Mouse (Mus musculus): ENCODE measurements around the gene Tns4. TPM values are rescaled to one million over a fixed set of nuclear protein-coding genes. Genes with fewer than 3 reads are reported as not detected.

Tns4 gene
- total RNA-seq, 1 experiment from 2014 or later, result not detected

- ATAC-seq (replicated peaks in 1 of 2; ENCODE audit: insufficient read depth in 1 of 2, low FRiP score in 2 of 2, low TSS enrichment in 1 of 2, low read depth in 1 of 2, poor library complexity in 2 of 2, severe bottlenecking in 2 of 2), result no peak
These were observed 11.1 kb upstream of the Tns4 start for GRCm38 (mm10) chr11:99100215-99100614.

DNA sequence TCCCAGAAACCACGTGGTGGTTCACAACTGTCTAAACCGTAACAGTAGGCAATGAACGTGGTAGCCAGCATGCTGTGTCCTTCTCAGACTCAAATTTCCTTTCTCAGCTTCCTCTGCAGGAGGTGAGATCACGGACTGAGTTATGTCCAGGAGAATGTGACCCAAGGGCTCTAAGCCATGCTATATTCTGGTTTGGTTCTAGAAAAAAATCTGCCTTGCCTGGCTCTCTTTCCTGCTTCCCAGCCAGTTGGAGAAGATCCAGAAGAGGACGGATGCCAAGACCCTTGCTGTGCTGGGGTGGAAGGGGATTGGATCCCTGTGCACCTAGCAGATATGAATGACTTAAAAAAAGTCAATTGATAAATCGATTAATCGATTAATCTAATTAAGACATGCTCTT, 10.4 kb upstream of the Tns4 start:
- no peak for ATAC-seq (replicated peaks in 1 of 2; ENCODE audit: insufficient read depth in 1 of 2, low FRiP score in 2 of 2, low TSS enrichment in 1 of 2, low read depth in 1 of 2, poor library complexity in 2 of 2, severe bottlenecking in 2 of 2)

DNA sequence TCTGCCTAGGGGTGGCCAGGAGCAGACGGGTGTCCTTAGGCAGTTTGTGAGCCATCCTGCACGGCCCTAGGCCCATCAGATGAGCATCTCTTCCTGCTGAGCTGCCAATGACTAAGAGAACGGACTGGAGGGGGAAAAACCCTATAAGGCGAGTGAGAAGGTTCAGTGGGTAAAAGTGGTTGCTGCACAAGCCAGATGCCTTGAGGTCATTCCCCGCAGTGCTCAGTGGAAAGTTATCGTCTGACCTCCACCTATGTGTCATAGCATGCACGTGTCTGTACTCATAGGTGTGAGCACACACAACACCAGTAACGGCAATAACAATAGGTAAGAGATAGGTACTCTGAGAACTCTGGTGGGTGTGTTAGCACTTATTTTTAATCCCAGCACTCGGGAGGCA, 9.8 kb upstream of the Tns4 start:
- no peak for ATAC-seq (replicated peaks in 1 of 2; ENCODE audit: insufficient read depth in 1 of 2, low FRiP score in 2 of 2, low TSS enrichment in 1 of 2, low read depth in 1 of 2, poor library complexity in 2 of 2, severe bottlenecking in 2 of 2)

- no peak for ATAC-seq (replicated peaks in 1 of 2; ENCODE audit: insufficient read depth in 1 of 2, low FRiP score in 2 of 2, low TSS enrichment in 1 of 2, low read depth in 1 of 2, poor library complexity in 2 of 2, severe bottlenecking in 2 of 2)
These were observed 8.1 kb upstream of the Tns4 start for GRCm38 (mm10) chr11:99096996-99097774.

GRCm38 (mm10) chr11:99096417-99096816, 7.3 kb upstream of the Tns4 start:
- no peak for ATAC-seq (replicated peaks in 1 of 2; ENCODE audit: insufficient read depth in 1 of 2, low FRiP score in 2 of 2, low TSS enrichment in 1 of 2, low read depth in 1 of 2, poor library complexity in 2 of 2, severe bottlenecking in 2 of 2)

GRCm38 (mm10) chr11:99095759-99096158, 6.7 kb upstream of the Tns4 start:
- ATAC-seq (replicated peaks in 1 of 2; ENCODE audit: insufficient read depth in 1 of 2, low FRiP score in 2 of 2, low TSS enrichment in 1 of 2, low read depth in 1 of 2, poor library complexity in 2 of 2, severe bottlenecking in 2 of 2), result no peak

- no peak for ATAC-seq (replicated peaks in 1 of 2; ENCODE audit: insufficient read depth in 1 of 2, low FRiP score in 2 of 2, low TSS enrichment in 1 of 2, low read depth in 1 of 2, poor library complexity in 2 of 2, severe bottlenecking in 2 of 2)
These were observed 6.0 kb upstream of the Tns4 start for GRCm38 (mm10) chr11:99094911-99095676.

- ATAC-seq (replicated peaks in 1 of 2; ENCODE audit: insufficient read depth in 1 of 2, low FRiP score in 2 of 2, low TSS enrichment in 1 of 2, low read depth in 1 of 2, poor library complexity in 2 of 2, severe bottlenecking in 2 of 2), result no peak
These were observed 4.6 kb upstream of the Tns4 start for GRCm38 (mm10) chr11:99093740-99094139.

DNA sequence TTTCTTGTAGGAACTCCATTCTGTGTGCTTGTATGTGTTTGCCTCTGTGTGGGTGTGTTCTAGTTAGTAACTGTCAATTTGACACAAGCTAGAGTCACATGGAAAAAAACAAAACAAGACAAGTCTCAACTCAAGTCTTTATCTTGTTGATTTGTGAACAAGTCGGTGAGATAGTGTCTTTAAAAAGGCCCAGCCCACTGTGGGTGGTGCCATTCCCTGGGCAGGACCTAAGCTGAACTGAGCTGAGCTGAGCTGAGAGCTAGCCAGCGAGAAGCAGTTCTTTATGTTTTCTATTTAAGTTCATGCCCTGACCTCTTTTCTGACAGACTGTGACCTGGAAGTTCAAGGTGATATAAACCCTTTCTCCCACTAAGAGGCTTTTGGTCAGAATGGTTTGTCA, 2.6 kb upstream of the Tns4 start:
- ATAC-seq (replicated peaks in 1 of 2; ENCODE audit: insufficient read depth in 1 of 2, low FRiP score in 2 of 2, low TSS enrichment in 1 of 2, low read depth in 1 of 2, poor library complexity in 2 of 2, severe bottlenecking in 2 of 2), result no peak

DNA sequence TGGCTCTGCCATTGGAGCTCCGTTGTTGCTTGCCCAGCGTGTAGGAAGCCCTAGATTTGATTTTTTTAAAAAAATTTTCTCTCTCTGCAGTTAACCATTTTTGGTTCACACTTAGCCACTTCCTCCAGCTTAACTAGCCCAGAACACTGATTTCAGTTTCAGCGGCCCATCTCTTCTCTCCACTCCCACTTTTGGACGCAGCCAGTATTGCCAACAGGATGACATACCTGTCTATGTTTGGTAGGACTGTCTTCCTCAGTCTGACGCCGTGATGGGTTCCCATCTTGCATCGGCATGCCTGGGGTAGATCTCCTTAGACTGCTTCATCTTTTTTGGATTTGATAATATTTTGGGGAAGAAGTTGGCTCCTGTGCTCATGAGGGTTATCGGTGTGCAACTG, 1.3 kb upstream of the Tns4 start:
- no peak for ATAC-seq (replicated peaks in 1 of 2; ENCODE audit: insufficient read depth in 1 of 2, low FRiP score in 2 of 2, low TSS enrichment in 1 of 2, low read depth in 1 of 2, poor library complexity in 2 of 2, severe bottlenecking in 2 of 2)

- no peak for ATAC-seq (replicated peaks in 1 of 2; ENCODE audit: insufficient read depth in 1 of 2, low FRiP score in 2 of 2, low TSS enrichment in 1 of 2, low read depth in 1 of 2, poor library complexity in 2 of 2, severe bottlenecking in 2 of 2)
These were observed 620 bp downstream of the Tns4 start for GRCm38 (mm10) chr11:99088486-99088885.

- ATAC-seq (replicated peaks in 1 of 2; ENCODE audit: insufficient read depth in 1 of 2, low FRiP score in 2 of 2, low TSS enrichment in 1 of 2, low read depth in 1 of 2, poor library complexity in 2 of 2, severe bottlenecking in 2 of 2), result no peak
These were observed 4.7 kb downstream of the Tns4 start for GRCm38 (mm10) chr11:99084366-99084765.

- no peak for ATAC-seq (replicated peaks in 1 of 2; ENCODE audit: insufficient read depth in 1 of 2, low FRiP score in 2 of 2, low TSS enrichment in 1 of 2, low read depth in 1 of 2, poor library complexity in 2 of 2, severe bottlenecking in 2 of 2)
These were observed 5.6 kb downstream of the Tns4 start for GRCm38 (mm10) chr11:99083516-99083915.

DNA sequence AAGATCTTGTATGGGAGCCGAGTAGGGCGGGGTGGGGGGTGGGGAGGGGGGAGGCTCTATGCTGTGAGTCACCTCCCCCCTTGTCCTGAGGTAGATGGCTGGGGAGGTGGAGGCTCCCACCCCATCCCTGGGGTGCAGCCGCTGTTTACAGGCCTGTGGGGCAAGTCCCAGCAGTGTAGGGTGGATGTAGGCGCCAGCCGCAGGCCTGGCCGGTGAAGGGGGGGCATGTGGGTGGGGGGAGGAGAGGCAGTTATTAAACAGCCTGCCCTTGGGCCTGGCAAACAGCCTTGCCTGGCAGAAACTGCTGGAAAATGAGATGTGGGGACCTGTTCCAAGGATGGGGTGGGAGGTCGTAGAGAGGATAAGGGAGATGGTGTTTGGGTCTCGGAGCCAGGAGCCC, 7.0 kb downstream of the Tns4 start:
- no peak for ATAC-seq (replicated peaks in 1 of 2; ENCODE audit: insufficient read depth in 1 of 2, low FRiP score in 2 of 2, low TSS enrichment in 1 of 2, low read depth in 1 of 2, poor library complexity in 2 of 2, severe bottlenecking in 2 of 2)

DNA sequence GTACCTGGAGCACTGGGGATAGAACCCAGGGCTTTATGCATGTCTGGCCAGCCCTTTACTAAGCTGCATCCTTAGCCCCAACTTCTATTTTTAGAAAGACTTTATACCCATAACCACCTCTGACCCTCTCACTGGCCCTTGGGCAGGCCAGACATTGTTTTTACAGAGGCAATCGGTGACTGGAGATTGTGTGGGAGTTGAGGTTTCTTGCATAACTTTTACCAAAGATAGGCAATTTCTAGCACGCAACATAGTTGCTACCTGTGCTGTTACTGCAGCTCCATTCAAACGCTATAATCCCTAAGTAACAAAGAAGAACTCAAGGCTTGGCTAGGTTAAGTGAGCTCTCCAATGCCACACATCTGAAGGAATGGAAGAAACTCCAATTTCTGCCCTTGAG, 7.5 kb downstream of the Tns4 start:
- ATAC-seq (replicated peaks in 1 of 2; ENCODE audit: insufficient read depth in 1 of 2, low FRiP score in 2 of 2, low TSS enrichment in 1 of 2, low read depth in 1 of 2, poor library complexity in 2 of 2, severe bottlenecking in 2 of 2), result no peak

- no peak for ATAC-seq (replicated peaks in 1 of 2; ENCODE audit: insufficient read depth in 1 of 2, low FRiP score in 2 of 2, low TSS enrichment in 1 of 2, low read depth in 1 of 2, poor library complexity in 2 of 2, severe bottlenecking in 2 of 2)
These were observed 8.1 kb downstream of the Tns4 start for GRCm38 (mm10) chr11:99080902-99081543.

DNA sequence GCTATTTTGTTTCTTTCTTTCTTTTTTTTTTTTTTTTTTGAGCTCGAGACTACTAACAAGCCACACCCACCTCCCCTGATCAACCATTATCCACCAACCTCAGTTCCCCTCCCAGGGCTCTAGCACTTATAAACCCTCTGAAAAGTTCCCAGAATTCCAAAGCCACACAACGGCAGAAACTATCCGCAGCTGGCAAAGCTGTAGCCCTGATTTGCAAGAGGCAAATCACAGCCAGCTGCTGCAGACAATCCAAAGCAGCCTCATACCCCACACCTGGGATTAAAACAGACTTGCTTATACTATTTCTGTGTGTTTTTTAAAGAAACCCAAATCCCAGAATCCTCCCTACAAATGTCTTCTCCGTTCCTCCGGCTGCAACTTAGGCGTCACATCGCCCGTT, 11.2 kb downstream of the Tns4 start:
- no peak for ATAC-seq (replicated peaks in 1 of 2; ENCODE audit: insufficient read depth in 1 of 2, low FRiP score in 2 of 2, low TSS enrichment in 1 of 2, low read depth in 1 of 2, poor library complexity in 2 of 2, severe bottlenecking in 2 of 2)

- no peak for ATAC-seq (replicated peaks in 1 of 2; ENCODE audit: insufficient read depth in 1 of 2, low FRiP score in 2 of 2, low TSS enrichment in 1 of 2, low read depth in 1 of 2, poor library complexity in 2 of 2, severe bottlenecking in 2 of 2)
These were observed 12.3 kb downstream of the Tns4 start for GRCm38 (mm10) chr11:99076744-99077319.
